Mouse (Mus musculus) 416B (cell line): ENCODE data around the gene Sorcs2.
"Not testable (repeated sequence)": the region's sequence is repeated elsewhere in the genome, so short reads cannot be mapped to it uniquely, and the experiment has no call there.

Experiments
- DNase-seq: peaks from one replicate; pipeline ENCODE4 v3.0.0; 2011; ENCODE audit warnings: low read depth

The Sorcs2 gene

GRCm38 (mm10) chr5:36301166-36301565, 96.8 kb downstream of the Sorcs2 start:
- DNase-seq, result no peak

GRCm38 (mm10) chr5:36298049-36298448, 99.9 kb downstream of the Sorcs2 start:
- DNase-seq, result no peak

- DNase-seq, result no peak
Measured at GRCm38 (mm10) chr5:36297246-36297645, 100.7 kb downstream of the Sorcs2 start.

GRCm38 (mm10) chr5:36293109-36293900, 104.6 kb downstream of the Sorcs2 start:
- no peak for DNase-seq

GRCm38 (mm10) chr5:36292321-36292720, 105.6 kb downstream of the Sorcs2 start:
- no peak for DNase-seq

- no peak for DNase-seq
Measured at GRCm38 (mm10) chr5:36291191-36291590, 106.7 kb downstream of the Sorcs2 start.

- no peak for DNase-seq
Measured at GRCm38 (mm10) chr5:36285405-36285804, 112.5 kb downstream of the Sorcs2 start.

- peak; percentile 64 for DNase-seq
Measured at GRCm38 (mm10) chr5:36279896-36280295, 118.0 kb downstream of the Sorcs2 start.

GRCm38 (mm10) chr5:36274684-36275394, 123.1 kb downstream of the Sorcs2 start:
- DNase-seq, result no peak

- DNase-seq, result no peak
Measured at GRCm38 (mm10) chr5:36267194-36267769, 130.7 kb downstream of the Sorcs2 start.

GRCm38 (mm10) chr5:36260862-36261261, 137.1 kb downstream of the Sorcs2 start:
- no peak for DNase-seq

- no peak for DNase-seq
Measured at GRCm38 (mm10) chr5:36259691-36260124, 138.2 kb downstream of the Sorcs2 start.

GRCm38 (mm10) chr5:36258387-36259181, 139.4 kb downstream of the Sorcs2 start:
- no peak for DNase-seq

- DNase-seq, result no peak
Measured at GRCm38 (mm10) chr5:36257008-36257407, 140.9 kb downstream of the Sorcs2 start.

- no peak for DNase-seq
Measured at GRCm38 (mm10) chr5:36254642-36255516, 143.1 kb downstream of the Sorcs2 start.

GRCm38 (mm10) chr5:36252746-36253504, 145.0 kb downstream of the Sorcs2 start:
- no peak for DNase-seq

- DNase-seq, result no peak
Measured at GRCm38 (mm10) chr5:36248022-36248421, 149.9 kb downstream of the Sorcs2 start.

- not testable (repeated sequence) for DNase-seq
Measured at GRCm38 (mm10) chr5:36237526-36237925, 160.4 kb downstream of the Sorcs2 start.

- DNase-seq, result no peak
Measured at GRCm38 (mm10) chr5:36230301-36230780, 167.6 kb downstream of the Sorcs2 start.
